Mouse (Mus musculus): ENCODE measurements around the gene Lnpep.
"Not testable (repeated sequence)": the region's sequence is repeated elsewhere in the genome, so short reads cannot be mapped to it uniquely, and the experiment has no call there.

The Lnpep gene

GRCm38 (mm10) chr17:17624957-17625586, at the start of gene Lnpep:
Gene Lnpep, minus strand, starts transcription at chr17:17625050.
- DNase-seq (ENCODE audit: low spot score in 2 of 2): peak; percentile 80 to 92

GRCm38 (mm10) chr17:17655829-17656176, 31.0 kb upstream of the Lnpep start:
- DNase-seq (ENCODE audit: low spot score in 2 of 2): no peak

GRCm38 (mm10) chr17:17654997-17655828, 30.4 kb upstream of the Lnpep start:
- DNase-seq (ENCODE audit: low spot score in 2 of 2): no peak

- no peak for DNase-seq (ENCODE audit: low spot score in 2 of 2)
These were observed 27.7 kb upstream of the Lnpep start for GRCm38 (mm10) chr17:17652570-17652969.

- DNase-seq (ENCODE audit: low spot score in 2 of 2): peak in 1 of 2 experiments; percentile 40
These were observed 20.9 kb upstream of the Lnpep start for GRCm38 (mm10) chr17:17645738-17646137.

- no peak for DNase-seq (ENCODE audit: low spot score in 2 of 2)
These were observed 12.5 kb upstream of the Lnpep start for GRCm38 (mm10) chr17:17637387-17637786.

GRCm38 (mm10) chr17:17636147-17636546, 11.3 kb upstream of the Lnpep start:
- no peak for DNase-seq (ENCODE audit: low spot score in 2 of 2)

GRCm38 (mm10) chr17:17634033-17634432, 9.2 kb upstream of the Lnpep start:
- no peak for DNase-seq (ENCODE audit: low spot score in 2 of 2)

GRCm38 (mm10) chr17:17631985-17632384, 7.1 kb upstream of the Lnpep start:
- DNase-seq (ENCODE audit: low spot score in 2 of 2): no peak

GRCm38 (mm10) chr17:17628237-17628879, 3.5 kb upstream of the Lnpep start:
- DNase-seq (ENCODE audit: low spot score in 2 of 2): not testable (repeated sequence)

GRCm38 (mm10) chr17:17627558-17627957, 2.7 kb upstream of the Lnpep start:
- DNase-seq (ENCODE audit: low spot score in 2 of 2): no peak

GRCm38 (mm10) chr17:17625887-17626679, 1.2 kb upstream of the Lnpep start:
- DNase-seq (ENCODE audit: low spot score in 2 of 2): no peak

GRCm38 (mm10) chr17:17624421-17624956, 361 bp downstream of the Lnpep start:
- DNase-seq (ENCODE audit: low spot score in 2 of 2): peak; percentile 74 to 89

- DNase-seq (ENCODE audit: low spot score in 2 of 2): peak in 1 of 2 experiments; percentile 33
These were observed 895 bp downstream of the Lnpep start for GRCm38 (mm10) chr17:17623890-17624420.

GRCm38 (mm10) chr17:17623221-17623889, 1.5 kb downstream of the Lnpep start:
- no peak for DNase-seq (ENCODE audit: low spot score in 2 of 2)

- DNase-seq (ENCODE audit: low spot score in 2 of 2): no peak
These were observed 2.3 kb downstream of the Lnpep start for GRCm38 (mm10) chr17:17622576-17622975.

- DNase-seq (ENCODE audit: low spot score in 2 of 2): no peak
These were observed 3.3 kb downstream of the Lnpep start for GRCm38 (mm10) chr17:17621586-17621985.

GRCm38 (mm10) chr17:17618463-17618862, 6.4 kb downstream of the Lnpep start:
- DNase-seq (ENCODE audit: low spot score in 2 of 2): no peak

GRCm38 (mm10) chr17:17617440-17618204, 7.2 kb downstream of the Lnpep start:
- DNase-seq (ENCODE audit: low spot score in 2 of 2): no peak

GRCm38 (mm10) chr17:17612336-17612735, 12.5 kb downstream of the Lnpep start:
- DNase-seq (ENCODE audit: low spot score in 2 of 2): no peak

All from cerebellum, postnatal 4 days (tissue).